Mouse (Mus musculus): ENCODE measurements around the gene Rpl36-ps4. TPM values are rescaled to one million over a fixed set of nuclear protein-coding genes. Genes with fewer than 3 reads are reported as not detected.
A peak's percentile ranks its signal among the peaks of the same experiment; 100 is the strongest.
"Not testable (repeated sequence)": the region's sequence is repeated elsewhere in the genome, so short reads cannot be mapped to it uniquely, and the experiment has no call there.

The Rpl36-ps4 gene
- polyA plus RNA-seq, 1 experiment from 2014 or later, result not detected

GRCm38 (mm10) chr17:87918121-87918520, 2.7 kb upstream of the Rpl36-ps4 start:
- 75% methylated on average over 5 of the region's 5 CpGs for WGBS
- no peak overlapping the region for H3K9ac ChIP-seq (ENCODE audit: low read length)
- H3K4me1 ChIP-seq (replicated peaks; ENCODE audit: control insufficient read depth, insufficient read depth, low read length), result no peaks in the 10 kb centered on the region
- no peak for ATAC-seq (ENCODE audit: low read depth)
- H3K9me3 ChIP-seq (ENCODE audit: control insufficient read depth, low read length), result no peaks in the 10 kb centered on the region
- H3K4me3 ChIP-seq (ENCODE audit: low read length), result no peak overlapping the region
- H3K36me3 ChIP-seq (ENCODE audit: control insufficient read depth, insufficient read depth, low read length), result no peaks in the 10 kb centered on the region
- H3K4me2 ChIP-seq (ENCODE audit: low read depth, low read length), result no peak overlapping the region
- no peaks in the 10 kb centered on the region for H3K27me3 ChIP-seq (ENCODE audit: control insufficient read depth, insufficient read depth, low read depth, low read length)
- no peak overlapping the region for H3K27ac ChIP-seq (ENCODE audit: low read length)

- Histone ChIP-seq H3K36me3 (ENCODE audit: control insufficient read depth, insufficient read depth, low read length) (no peaks in the 10 kb centered on the region), H3K4me1 (replicated peaks; ENCODE audit: control insufficient read depth, insufficient read depth, low read length) (no peaks in the 10 kb centered on the region), H3K4me2 (ENCODE audit: low read depth, low read length) (no peak overlapping the region), H3K27ac (ENCODE audit: low read length) (no peak overlapping the region), H3K9me3 (ENCODE audit: control insufficient read depth, low read length) (no peaks in the 10 kb centered on the region), H3K27me3 (ENCODE audit: control insufficient read depth, insufficient read depth, low read depth, low read length) (no peaks in the 10 kb centered on the region), H3K4me3 (ENCODE audit: low read length) (no peak overlapping the region), H3K9ac (ENCODE audit: low read length) (no peak overlapping the region)
- 74% methylated on average over 10 of the region's 10 CpGs for WGBS
- ATAC-seq (ENCODE audit: low read depth), result no peak
Measured at GRCm38 (mm10) chr17:87934326-87934725, 13.5 kb downstream of the Rpl36-ps4 start.

- WGBS, result 79% methylated on average over 8 of the region's 8 CpGs
Measured at GRCm38 (mm10) chr17:87934736-87935135, 14.0 kb downstream of the Rpl36-ps4 start.

GRCm38 (mm10) chr17:87936156-87936555, 15.4 kb downstream of the Rpl36-ps4 start:
- H3K27me3 ChIP-seq (ENCODE audit: control insufficient read depth, insufficient read depth, low read depth, low read length), result no peaks in the 10 kb centered on the region
- no peak for ATAC-seq (ENCODE audit: low read depth)
- no peaks in the 10 kb centered on the region for H3K4me1 ChIP-seq (replicated peaks; ENCODE audit: control insufficient read depth, insufficient read depth, low read length)
- H3K9ac ChIP-seq (ENCODE audit: low read length), result no peak overlapping the region
- no peak overlapping the region for H3K27ac ChIP-seq (ENCODE audit: low read length)
- no peaks in the 10 kb centered on the region for H3K9me3 ChIP-seq (ENCODE audit: control insufficient read depth, low read length)
- WGBS, result 82% methylated on average over 4 of the region's 4 CpGs
- no peaks in the 10 kb centered on the region for H3K36me3 ChIP-seq (ENCODE audit: control insufficient read depth, insufficient read depth, low read length)
- no peak overlapping the region for H3K4me3 ChIP-seq (ENCODE audit: low read length)
- no peak overlapping the region for H3K4me2 ChIP-seq (ENCODE audit: low read depth, low read length)

More at GRCm38 (mm10) chr17:87934736-87935135, 14.0 kb downstream of the Rpl36-ps4 start:
- no peaks in the 10 kb centered on the region for H3K9me3 ChIP-seq (ENCODE audit: control insufficient read depth, low read length)
- H3K27me3 ChIP-seq (ENCODE audit: control insufficient read depth, insufficient read depth, low read depth, low read length), result no peaks in the 10 kb centered on the region
- no peak overlapping the region for H3K9ac ChIP-seq (ENCODE audit: low read length)
- no peak overlapping the region for H3K4me2 ChIP-seq (ENCODE audit: low read depth, low read length)
- ATAC-seq (ENCODE audit: low read depth), result no peak
- no peaks in the 10 kb centered on the region for H3K36me3 ChIP-seq (ENCODE audit: control insufficient read depth, insufficient read depth, low read length)
- no peaks in the 10 kb centered on the region for H3K4me1 ChIP-seq (replicated peaks; ENCODE audit: control insufficient read depth, insufficient read depth, low read length)
- no peak overlapping the region for H3K27ac ChIP-seq (ENCODE audit: low read length)
- H3K4me3 ChIP-seq (ENCODE audit: low read length), result no peak overlapping the region

- no peaks in the 10 kb centered on the region for H3K27me3 ChIP-seq (ENCODE audit: control insufficient read depth, insufficient read depth, low read depth, low read length)
- no peaks in the 10 kb centered on the region for H3K9me3 ChIP-seq (ENCODE audit: control insufficient read depth, low read length)
- H3K4me2 ChIP-seq (ENCODE audit: low read depth, low read length), result no peak overlapping the region
- 37% methylated on average over 16 of the region's 16 CpGs for WGBS
- peak; percentile 64 for ATAC-seq (ENCODE audit: low read depth)
- H3K4me3 ChIP-seq (ENCODE audit: low read length), result no peak overlapping the region
- H3K27ac ChIP-seq (ENCODE audit: low read length), result no peak overlapping the region
- H3K36me3 ChIP-seq (ENCODE audit: control insufficient read depth, insufficient read depth, low read length), result no peaks in the 10 kb centered on the region
- no peak overlapping the region for H3K9ac ChIP-seq (ENCODE audit: low read length)
- H3K4me1 ChIP-seq (replicated peaks; ENCODE audit: control insufficient read depth, insufficient read depth, low read length), result no peaks in the 10 kb centered on the region
Measured at GRCm38 (mm10) chr17:87948965-87949584, 28.3 kb downstream of the Rpl36-ps4 start.

GRCm38 (mm10) chr17:87954618-87955124, 33.9 kb downstream of the Rpl36-ps4 start:
- not testable (repeated sequence) for ATAC-seq (ENCODE audit: low read depth); H3K27ac ChIP-seq (ENCODE audit: low read length); H3K4me1 ChIP-seq (replicated peaks; ENCODE audit: control insufficient read depth, insufficient read depth, low read length); H3K27me3 ChIP-seq (ENCODE audit: control insufficient read depth, insufficient read depth, low read depth, low read length); H3K4me3 ChIP-seq (ENCODE audit: low read length); H3K9ac ChIP-seq (ENCODE audit: low read length); H3K9me3 ChIP-seq (ENCODE audit: control insufficient read depth, low read length); H3K36me3 ChIP-seq (ENCODE audit: control insufficient read depth, insufficient read depth, low read length); H3K4me2 ChIP-seq (ENCODE audit: low read depth, low read length)
- WGBS, result 85% methylated on average over 13 of the region's 13 CpGs

- no peak for ATAC-seq (ENCODE audit: low read depth)
- H3K36me3 ChIP-seq (ENCODE audit: control insufficient read depth, insufficient read depth, low read length), result no peaks in the 10 kb centered on the region
- H3K27ac ChIP-seq (ENCODE audit: low read length), result no peak overlapping the region
- H3K4me1 ChIP-seq (replicated peaks; ENCODE audit: control insufficient read depth, insufficient read depth, low read length), result no peaks in the 10 kb centered on the region
- no peaks in the 10 kb centered on the region for H3K9me3 ChIP-seq (ENCODE audit: control insufficient read depth, low read length)
- 64% methylated on average over 12 of the region's 12 CpGs for WGBS
- H3K4me2 ChIP-seq (ENCODE audit: low read depth, low read length), result no peak overlapping the region
- no peak overlapping the region for H3K4me3 ChIP-seq (ENCODE audit: low read length)
- no peak overlapping the region for H3K9ac ChIP-seq (ENCODE audit: low read length)
- no peaks in the 10 kb centered on the region for H3K27me3 ChIP-seq (ENCODE audit: control insufficient read depth, insufficient read depth, low read depth, low read length)
Measured at GRCm38 (mm10) chr17:87957096-87957840, 36.5 kb downstream of the Rpl36-ps4 start.

- ATAC-seq (ENCODE audit: low read depth), result no peak
- no peaks in the 10 kb centered on the region for H3K36me3 ChIP-seq (ENCODE audit: control insufficient read depth, insufficient read depth, low read length)
- no peak overlapping the region for H3K4me3 ChIP-seq (ENCODE audit: low read length)
- no peak overlapping the region for H3K4me2 ChIP-seq (ENCODE audit: low read depth, low read length)
- WGBS, result 65% methylated on average over 8 of the region's 8 CpGs
- no peaks in the 10 kb centered on the region for H3K27me3 ChIP-seq (ENCODE audit: control insufficient read depth, insufficient read depth, low read depth, low read length)
- H3K9ac ChIP-seq (ENCODE audit: low read length), result no peak overlapping the region
- no peak overlapping the region for H3K27ac ChIP-seq (ENCODE audit: low read length)
- no peaks in the 10 kb centered on the region for H3K9me3 ChIP-seq (ENCODE audit: control insufficient read depth, low read length)
- H3K4me1 ChIP-seq (replicated peaks; ENCODE audit: control insufficient read depth, insufficient read depth, low read length), result no peaks in the 10 kb centered on the region
Measured at GRCm38 (mm10) chr17:87958283-87958682, 37.5 kb downstream of the Rpl36-ps4 start.

- not testable (repeated sequence) for H3K4me2 ChIP-seq (ENCODE audit: low read depth, low read length); H3K36me3 ChIP-seq (ENCODE audit: control insufficient read depth, insufficient read depth, low read length); ATAC-seq (ENCODE audit: low read depth); H3K4me1 ChIP-seq (replicated peaks; ENCODE audit: control insufficient read depth, insufficient read depth, low read length); H3K27ac ChIP-seq (ENCODE audit: low read length); H3K27me3 ChIP-seq (ENCODE audit: control insufficient read depth, insufficient read depth, low read depth, low read length); H3K4me3 ChIP-seq (ENCODE audit: low read length); H3K9ac ChIP-seq (ENCODE audit: low read length); H3K9me3 ChIP-seq (ENCODE audit: control insufficient read depth, low read length)
- 90% methylated on average over 11 of the region's 11 CpGs for WGBS
Measured at GRCm38 (mm10) chr17:87959406-87959805, 38.6 kb downstream of the Rpl36-ps4 start.
